ENCODE assay signal across 22 mouse cellular contexts in genomic region chr6:98954439-98954838, GRCm38 (mm10).
"Had no signal": no experiment of that assay in that cellular context is flagged by ENCODE, and none has a peak within 500 bp of the region (broad histone marks: within the 10 kb centered on the region; RNA-seq: fewer than 3 reads in every experiment).

No protein-coding gene starts in this region.

- H3K9me3 ChIP-seq: limb, embryonic 10.5 days; limb, embryonic 13.5 days; midbrain, embryonic 12.5 days; midbrain, embryonic 15.5 days; neural tube, embryonic 12.5 days; neural tube, embryonic 15.5 days had no signal

- DNase-seq: kidney, postnatal 14 days; kidney, postnatal 4 days; layer of hippocampus, adult 9-11 months; liver; liver, postnatal 0 days; lung, embryonic 14.5 days; right cerebral cortex, adult 18-20 months; right cerebral cortex, postnatal 14 days; right cerebral cortex, postnatal 4 days; thymus, adult 2 months; thymus, postnatal 14 days; thymus, postnatal 4 days had no signal

- H3K27ac ChIP-seq: limb, embryonic 10.5 days; limb, embryonic 13.5 days; liver, embryonic 14.5 days; macrophage; midbrain, embryonic 12.5 days; midbrain, embryonic 15.5 days; neural tube, embryonic 12.5 days; neural tube, embryonic 15.5 days; stomach, postnatal 0 days had no signal

- H3K9ac ChIP-seq: limb, embryonic 13.5 days; liver, embryonic 14.5 days; liver, postnatal 0 days; lung, embryonic 14.5 days; midbrain, embryonic 12.5 days; midbrain, embryonic 15.5 days; neural tube, embryonic 12.5 days; neural tube, embryonic 15.5 days had no signal

- H3K36me3 ChIP-seq: midbrain, embryonic 15.5 days had no signal

- H3K4me2 ChIP-seq: limb, embryonic 13.5 days; lung, embryonic 14.5 days; midbrain, embryonic 12.5 days; midbrain, embryonic 15.5 days; neural tube, embryonic 12.5 days; neural tube, embryonic 15.5 days had no signal

- H3K27me3 ChIP-seq: limb, embryonic 13.5 days; midbrain, embryonic 12.5 days; midbrain, embryonic 15.5 days; neural tube, embryonic 12.5 days had no signal

- ATAC-seq: liver, postnatal 0 days; lung, postnatal 0 days; midbrain, embryonic 15.5 days had no signal

- H3K4me3 ChIP-seq: limb, embryonic 10.5 days; limb, embryonic 13.5 days; midbrain, embryonic 12.5 days; midbrain, embryonic 15.5 days; neural tube, embryonic 12.5 days; neural tube, embryonic 15.5 days had no signal
